9 mouse cellular contexts compared by ENCODE assay signal in genomic region chr6:116228785-116229525, GRCm38 (mm10). TPM values are rescaled to one million over a fixed set of nuclear protein-coding genes. Genes with fewer than 3 reads are reported as not detected.
DNase-seq lines count a peak whose midpoint lies in the region; ATAC-seq and TF ChIP-seq lines count a peak whose summit lies in the region.
"Had no signal": no experiment of that assay in that cellular context is flagged by ENCODE, and none has a peak within 500 bp of the region (broad histone marks: within the 10 kb centered on the region; RNA-seq: fewer than 3 reads in every experiment).

No protein-coding gene starts in this region.

- ATAC-seq in liver, embryonic 14.5 days (ENCODE audit: insufficient read depth): peak; percentile 61; the same call in 1 of the 2 replicates

- no peak for TF ChIP-seq EP300 in liver, embryonic 14.5 days (IDR thresholded peaks at IDR 0.05; ENCODE audit: low read depth)

- no peak overlapping the region; the same call in 1 of the 2 replicates for H3K9ac ChIP-seq in liver, embryonic 14.5 days (replicated peaks)
- H3K9ac ChIP-seq: hindbrain, embryonic 15.5 days had no signal

- H3K27ac ChIP-seq in cerebellum, adult 2 months (ENCODE audit: insufficient read depth, low read length): no peak overlapping the region
- no peak overlapping the region for H3K27ac ChIP-seq in liver, embryonic 14.5 days
- H3K27ac ChIP-seq: hindbrain, embryonic 15.5 days had no signal

- H3K9me3 ChIP-seq in liver, embryonic 14.5 days (ENCODE audit: control insufficient read depth, low read length): no peaks in the 10 kb centered on the region
- H3K9me3 ChIP-seq: hindbrain, embryonic 15.5 days had no signal

- 64% methylated on average over 12 of the region's 12 CpGs for WGBS in cerebellum, adult 2 months
- 42% methylated on average over 12 of the region's 12 CpGs for WGBS in liver, embryonic 14.5 days (ENCODE audit: insufficient replicate concordance)

- H3K4me1 ChIP-seq in cerebellum, adult 2 months (ENCODE audit: control insufficient read depth, insufficient read depth, low read length): no peaks in the 10 kb centered on the region
- no peaks in the 10 kb centered on the region for H3K4me1 ChIP-seq in liver, embryonic 14.5 days (replicated peaks; ENCODE audit: control insufficient read depth in 2 of 2, insufficient read depth in 2 of 2, low read length in 1 of 2)
- H3K4me1 ChIP-seq: hindbrain, embryonic 15.5 days had no signal

- peak; percentile 86 for DNase-seq in 3T3-L1 (ENCODE audit: low read depth, low spot score)
- peak; percentile 73 for DNase-seq in MEL-GATA-1-ER (ENCODE audit: extremely low read depth, low read depth)
- DNase-seq in cerebellum, adult 2 months: peak; percentile 65 to 69
- peak; percentile 38 to 63 for DNase-seq in frontal cortex, postnatal 25 days (ENCODE audit: low spot score in 2 of 2)
- DNase-seq in kidney, postnatal 14 days: peak; percentile 69
- DNase-seq in liver, embryonic 14.5 days (ENCODE audit: low read depth in 3 of 3, low spot score in 3 of 3): peak in 2 of 3 experiments; percentile 29 to 46
- peak; percentile 61 for DNase-seq in ovary, postnatal 14 days (ENCODE audit: low spot score)
- DNase-seq in thymus, postnatal 14 days: peak; percentile 74

- TF ChIP-seq CTCF in cerebellum, adult 2 months (IDR thresholded peaks at IDR 0.05; ENCODE audit: borderline replicate concordance, insufficient read depth, low read depth, low read length): peak; percentile 94
- TF ChIP-seq CTCF in liver, embryonic 14.5 days (IDR thresholded peaks at IDR 0.05; ENCODE audit: low read depth): peak; percentile 95

- H3K4me3 ChIP-seq in cerebellum, adult 2 months (replicated peaks; ENCODE audit: insufficient read depth, low read depth, low read length): no peak overlapping the region
- H3K4me3 ChIP-seq in liver, embryonic 14.5 days (ENCODE audit: insufficient read depth in 1 of 2, low read depth in 2 of 2, low read length in 2 of 2): no peak overlapping the region
- H3K4me3 ChIP-seq: hindbrain, embryonic 15.5 days had no signal

- no peak for TF ChIP-seq POLR2A in cerebellum, adult 2 months (IDR thresholded peaks at IDR 0.05; ENCODE audit: borderline replicate concordance, insufficient read depth, low read length)

- H3K4me2 ChIP-seq in liver, embryonic 14.5 days (ENCODE audit: low read depth): peak overlapping the region; percentile 28; the same call in 1 of the 2 replicates
- H3K4me2 ChIP-seq: hindbrain, embryonic 15.5 days had no signal

- no peaks in the 10 kb centered on the region for H3K27me3 ChIP-seq in cerebellum, adult 2 months (ENCODE audit: control insufficient read depth, insufficient read depth, low read length)
- H3K27me3 ChIP-seq in liver, embryonic 14.5 days (ENCODE audit: control insufficient read depth, insufficient read depth, low read length): no peaks in the 10 kb centered on the region
- H3K27me3 ChIP-seq: hindbrain, embryonic 15.5 days had no signal

- no peaks in the 10 kb centered on the region; the same call in none of the 2 replicates for H3K36me3 ChIP-seq in liver, embryonic 14.5 days (replicated peaks; ENCODE audit: control insufficient read depth, insufficient read depth, low read depth)

RNA-seq across cellular contexts. Expression of gene Washc2, which starts 21.1 kb away (rescaled TPM):
- polyA plus RNA-seq in cerebellum, adult 2 months (2012; rRNA removed): 316 and 337 TPM in 2 replicates
- 15.4 and 15.7 TPM in 2 replicates for polyA plus RNA-seq in liver, embryonic 14.5 days (2012; rRNA removed)
- polyA plus RNA-seq in liver, embryonic 14.5 days (2014; fragmentation: Nextera tagmentation; extraction: Ambion mirVana): 8.6 and 9.8 TPM in 2 replicates

RNA-seq across cellular contexts. Expression of gene Zfand4, which starts 35.1 kb away (rescaled TPM):
- 8.0 and 8.5 TPM in 2 replicates for polyA plus RNA-seq in cerebellum, adult 2 months (2012; rRNA removed)
- 2.3 and 3.2 TPM in 2 replicates for polyA plus RNA-seq in liver, embryonic 14.5 days (2012; rRNA removed)
- 4.4 and 6.3 TPM in 2 replicates for polyA plus RNA-seq in liver, embryonic 14.5 days (2014; fragmentation: Nextera tagmentation; extraction: Ambion mirVana)

RNA-seq across cellular contexts. Expression of gene Tmcc1, which starts 35.7 kb away (rescaled TPM):
- 54.9 and 55.8 TPM in 2 replicates for polyA plus RNA-seq in cerebellum, adult 2 months (2012; rRNA removed)
- polyA plus RNA-seq in liver, embryonic 14.5 days (2012; rRNA removed): 2.1 and 3.2 TPM in 2 replicates
- polyA plus RNA-seq in liver, embryonic 14.5 days (2014; fragmentation: Nextera tagmentation; extraction: Ambion mirVana): 2.6 and 2.8 TPM in 2 replicates

Comparison
In these comparisons a context has a peak if more than half of its experiments do, and no peak if none do; other contexts are left out.
1. RNA of gene Washc2, which starts 21.1 kb away (polyA plus RNA-seq): 316 to 337 TPM in cerebellum, adult 2 months; 8.6 to 15.7 TPM in liver, embryonic 14.5 days; every median in the first group is over 10 times any median in the second.
2. RNA of gene Tmcc1, which starts 35.7 kb away (polyA plus RNA-seq): 54.9 to 55.8 TPM in cerebellum, adult 2 months; 2.1 to 3.2 TPM in liver, embryonic 14.5 days; every median in the first group is over 10 times any median in the second.
3. Peak in every context shown above with its lines, with median percentiles within 50 percentile points of each other: DNase-seq.